Mouse (Mus musculus) right cerebral cortex, adult 18-20 months (tissue): ENCODE results near the gene Gm7534.

Experiments
- DNase-seq: peaks from one replicate; pipeline ENCODE4 v3.0.0; 2022; ENCODE audit warnings: mixed read lengths

Gm7534 gene

DNA sequence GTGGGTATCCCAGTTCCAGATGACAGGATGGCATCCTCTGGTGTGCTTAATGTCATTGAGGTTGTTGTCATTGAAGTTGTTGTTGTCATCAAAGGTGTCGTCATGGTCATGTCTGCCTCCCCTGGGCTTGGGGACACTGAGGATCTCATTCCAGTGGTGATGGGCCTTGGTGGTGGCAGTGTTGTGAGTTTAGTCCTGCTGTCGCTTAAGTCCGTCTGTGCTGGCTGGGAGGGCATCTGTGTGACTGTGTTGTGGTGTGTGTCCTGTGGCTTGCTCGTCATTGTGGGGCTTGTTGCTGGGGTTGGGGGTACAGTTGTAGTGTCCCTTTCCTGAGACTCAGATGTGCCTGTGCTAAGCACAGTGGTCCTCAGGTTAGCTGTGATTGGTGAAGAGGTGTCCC lies at the start of gene Gm7534:
TSS of gene Gm7534 (minus strand) at position 101 of the 400 bp plus-strand sequence.
- no peak for DNase-seq

DNA sequence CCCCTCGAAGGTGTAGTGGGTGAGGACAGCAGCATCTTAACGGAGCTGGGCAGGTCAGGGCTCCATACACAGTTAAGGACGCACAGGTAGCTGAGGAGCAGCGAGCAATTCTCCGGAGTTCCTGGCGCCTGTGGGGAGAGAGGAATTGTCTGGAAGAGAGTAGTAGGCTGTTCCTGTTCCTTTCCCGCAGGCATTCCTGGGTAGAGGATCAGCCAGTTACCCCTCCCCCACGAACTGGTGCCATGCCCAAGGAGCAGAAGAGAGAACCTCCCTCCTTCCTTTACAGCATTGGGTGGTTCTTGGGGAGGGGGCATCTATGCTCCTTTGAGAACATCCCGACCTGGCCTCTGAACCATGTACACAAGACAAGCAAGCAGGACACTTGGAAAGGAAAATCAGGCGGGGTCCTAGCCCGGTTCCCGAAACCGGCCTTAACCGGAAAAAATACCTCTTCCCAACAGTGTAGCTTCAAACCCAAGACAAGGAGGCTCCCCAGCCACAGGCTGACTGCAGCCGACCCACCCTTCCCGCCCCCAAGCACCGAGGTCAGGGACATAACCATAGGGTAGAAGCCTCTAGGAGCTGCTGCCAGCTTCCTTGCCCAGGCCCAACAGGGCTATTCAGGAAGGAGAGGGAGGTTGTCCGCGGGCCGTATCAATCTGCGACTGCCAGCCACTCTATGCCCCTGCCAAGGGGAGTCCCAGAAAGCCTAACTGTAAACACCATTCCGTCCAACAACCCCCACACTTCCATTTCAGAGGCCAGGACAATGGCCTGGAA lies 49.5 kb upstream of the Gm7534 start:
- DNase-seq, result no peak

DNA sequence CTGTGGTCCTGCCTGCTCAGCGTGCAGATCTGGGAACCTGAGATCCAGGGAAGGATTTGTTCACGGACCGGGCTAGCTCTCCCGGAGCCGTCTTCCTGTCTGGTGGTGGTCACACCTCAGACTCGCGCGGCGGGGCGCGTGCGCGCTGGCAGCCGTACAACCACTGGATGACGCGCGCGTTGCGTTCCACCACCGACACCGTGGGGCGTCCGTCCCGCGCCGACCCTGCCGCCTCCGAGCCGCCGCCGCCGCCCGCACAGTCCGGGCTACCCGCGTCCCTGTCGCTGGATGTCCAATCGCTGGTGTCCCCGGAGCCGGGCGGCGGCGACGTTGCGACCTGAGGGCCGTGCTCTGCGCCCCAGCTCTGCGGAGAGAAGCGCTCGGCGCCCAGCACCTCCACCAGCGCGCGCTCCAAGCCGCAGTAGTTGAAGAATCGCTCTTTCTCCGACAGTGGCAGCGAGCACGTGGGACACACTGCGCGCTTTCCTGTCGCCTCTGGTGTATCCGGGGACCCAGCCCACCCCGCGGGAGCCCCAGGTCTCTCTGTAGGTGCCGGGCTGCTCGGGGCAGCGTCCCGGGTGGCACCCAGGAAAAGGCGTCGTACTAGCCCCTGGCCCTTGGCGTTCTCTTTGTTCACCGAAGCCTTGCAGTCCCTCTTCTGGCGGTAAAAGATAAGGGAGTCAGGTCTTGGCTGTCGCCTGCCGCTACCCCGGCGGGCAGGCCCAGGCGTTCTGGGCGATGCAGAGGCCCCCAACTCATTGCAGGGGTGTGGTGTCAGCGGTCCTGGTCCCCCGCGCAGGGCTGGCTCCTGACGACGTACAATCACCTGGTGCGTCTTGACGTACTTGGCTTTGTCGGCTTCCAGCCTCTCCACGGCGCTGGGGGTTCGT lies 48.7 kb upstream of the Gm7534 start:
- DNase-seq, result peak; percentile 48

DNA sequence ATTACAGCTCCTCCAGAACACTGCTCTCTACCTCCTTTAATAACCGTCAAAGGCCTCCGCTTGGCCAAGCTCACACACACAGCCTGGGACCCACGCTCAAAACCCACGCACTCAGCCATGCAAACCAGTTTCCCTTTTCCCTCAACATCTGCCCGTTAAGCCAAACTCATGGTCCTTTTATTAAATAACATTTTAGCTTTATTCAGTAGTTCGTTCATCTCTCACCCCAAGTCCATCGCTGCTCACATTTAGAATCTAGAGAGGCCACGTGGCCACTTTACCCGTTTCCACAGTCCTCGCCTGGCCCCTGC lies 48.1 kb upstream of the Gm7534 start:
- DNase-seq, result peak; percentile 34

DNA sequence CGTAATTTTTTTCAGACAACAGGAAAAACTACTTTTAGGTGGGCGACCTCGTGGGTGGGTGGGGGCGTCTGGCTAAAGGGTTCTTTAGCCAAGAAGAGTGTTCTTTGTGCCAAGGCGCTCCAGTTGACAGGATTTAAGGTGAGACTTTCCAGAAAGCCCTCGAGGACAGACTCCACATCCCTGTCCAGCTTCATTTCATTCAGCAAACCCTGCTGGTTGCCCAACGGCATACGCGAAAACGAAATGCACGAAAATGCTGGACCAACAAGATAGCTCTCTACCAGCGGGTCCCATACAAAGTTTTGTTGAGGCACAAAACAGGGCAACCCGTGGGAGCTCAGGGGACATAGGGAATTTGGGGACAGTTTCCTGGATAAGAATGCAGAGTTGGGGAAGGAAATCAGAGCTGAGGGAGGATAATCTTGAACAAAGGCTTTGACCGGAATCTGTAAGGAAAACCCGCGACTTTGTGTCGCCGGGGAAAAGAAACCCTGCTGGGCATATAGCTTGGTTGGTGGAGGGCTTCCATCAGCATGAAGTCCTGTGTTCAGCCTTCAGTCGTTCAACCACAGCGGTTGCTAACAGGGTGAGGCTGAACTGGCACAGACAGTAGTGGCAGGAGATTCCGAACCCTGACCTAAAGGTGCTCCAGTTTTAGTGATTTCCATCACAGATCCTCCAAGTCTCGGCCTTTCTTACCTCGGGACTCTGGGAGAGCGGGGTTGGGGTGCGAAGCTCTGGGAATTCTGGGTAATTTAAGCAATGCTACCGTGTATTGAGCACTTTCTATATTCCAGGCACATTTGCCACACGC lies 47.5 kb upstream of the Gm7534 start:
- DNase-seq, result no peak

DNA sequence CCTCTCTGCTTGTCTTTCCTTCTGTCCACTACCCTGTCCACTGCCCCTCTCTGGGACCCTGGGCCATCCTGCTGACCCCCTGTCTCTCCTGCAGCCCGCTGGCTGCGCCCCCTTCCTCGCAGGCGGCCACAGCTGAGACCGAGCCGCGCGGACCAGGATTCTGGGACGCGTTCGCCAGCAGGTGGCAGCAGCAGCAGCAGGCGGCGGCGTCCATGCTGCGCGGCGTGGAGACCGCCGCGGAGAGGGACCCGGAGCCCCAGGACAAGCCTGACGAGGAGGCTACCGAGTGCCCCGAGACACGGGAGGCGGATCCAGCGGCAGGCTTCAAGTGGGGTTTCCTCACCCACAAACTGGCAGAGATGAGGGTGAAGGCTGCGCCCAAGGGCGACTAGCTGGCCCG lies 46.8 kb upstream of the Gm7534 start:
- DNase-seq, result peak; percentile 60

DNA sequence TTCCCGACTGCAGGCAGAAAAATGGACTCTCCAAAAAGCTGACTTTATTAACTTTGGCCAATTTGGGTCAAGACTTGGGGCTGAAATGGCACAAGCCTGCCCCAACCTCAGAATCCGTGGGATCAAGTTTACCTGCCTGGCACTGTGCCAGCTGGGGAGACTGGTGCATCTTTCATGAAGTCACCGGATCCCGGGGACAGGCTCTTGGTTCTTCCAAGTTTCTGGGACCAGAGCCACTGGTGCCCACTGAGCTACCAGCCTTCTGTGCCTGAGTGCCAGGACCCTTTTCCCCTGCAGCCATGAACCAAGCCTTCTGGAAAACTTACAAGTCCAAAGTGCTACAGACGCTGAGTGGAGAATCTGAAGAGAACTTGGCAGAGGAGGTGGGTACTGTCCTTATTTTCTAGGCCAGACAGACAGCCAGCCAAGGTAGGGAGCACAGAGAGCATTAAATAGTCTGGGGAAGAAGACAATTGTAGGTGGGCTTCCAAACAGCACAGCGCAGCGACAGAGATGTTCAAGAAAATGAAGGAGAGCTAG lies 44.0 kb upstream of the Gm7534 start, which contains the start of gene Gm30191:
TSS of gene Gm30191 (plus strand) at position 217 of the 540 bp plus-strand sequence.
- no peak for DNase-seq

DNA sequence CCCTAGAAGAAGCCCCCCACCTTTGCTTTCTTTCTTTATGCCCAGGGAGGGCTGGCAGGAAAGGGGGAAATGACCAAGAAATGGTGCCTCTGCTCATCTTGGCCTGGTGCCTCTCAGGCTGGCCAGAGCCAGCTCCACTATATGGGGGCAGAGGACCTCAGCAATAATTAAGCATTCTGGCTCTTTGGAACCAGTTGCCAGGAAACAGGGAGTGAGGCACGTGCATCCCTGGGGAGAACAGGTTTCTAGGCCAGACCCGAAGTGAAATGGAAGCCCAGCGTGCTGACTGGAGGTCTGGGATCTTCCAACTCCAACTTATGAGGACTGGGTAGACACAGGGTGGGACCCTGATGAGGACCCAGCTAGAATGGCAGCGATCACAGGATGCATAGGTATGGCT lies 43.5 kb upstream of the Gm7534 start:
- no peak for DNase-seq

DNA sequence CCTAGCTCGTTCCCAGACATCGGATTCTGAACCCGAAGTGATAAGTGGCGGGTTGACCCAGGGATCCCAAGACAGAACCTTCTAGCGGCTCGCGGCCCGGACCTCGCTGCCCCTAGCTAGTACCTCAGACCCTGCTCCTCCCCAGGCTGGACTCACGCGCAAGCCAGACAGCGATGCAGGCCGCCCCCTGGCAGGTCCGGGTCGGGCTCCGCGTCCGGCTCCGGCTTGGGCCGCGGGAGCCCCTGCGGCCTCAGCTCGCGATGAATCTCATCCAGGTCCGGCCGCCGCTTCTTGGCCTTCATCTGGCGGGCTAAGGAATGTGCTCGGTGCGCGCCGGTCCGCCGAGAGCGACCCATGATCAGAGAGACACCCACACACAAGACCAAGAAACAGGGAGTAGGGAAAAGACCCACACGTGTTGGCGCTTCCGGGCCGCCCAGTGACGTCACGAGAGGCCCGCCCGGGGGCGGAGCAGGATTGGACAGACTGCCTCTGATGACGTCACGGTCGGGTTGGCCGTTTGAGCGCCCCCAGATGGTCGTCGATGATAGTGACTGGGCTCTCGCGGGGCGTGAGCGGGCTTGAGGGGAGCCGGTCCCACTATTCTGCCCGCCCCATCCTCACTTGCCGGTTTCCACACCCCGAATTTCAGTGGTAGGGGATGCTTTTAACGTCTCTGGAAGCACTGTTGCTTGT lies 42.5 kb upstream of the Gm7534 start, which contains the start of gene Zfp593:
TSS of gene Zfp593 (minus strand) at position 445 of the 696 bp plus-strand sequence.
- DNase-seq, result peak; percentile 95

DNA sequence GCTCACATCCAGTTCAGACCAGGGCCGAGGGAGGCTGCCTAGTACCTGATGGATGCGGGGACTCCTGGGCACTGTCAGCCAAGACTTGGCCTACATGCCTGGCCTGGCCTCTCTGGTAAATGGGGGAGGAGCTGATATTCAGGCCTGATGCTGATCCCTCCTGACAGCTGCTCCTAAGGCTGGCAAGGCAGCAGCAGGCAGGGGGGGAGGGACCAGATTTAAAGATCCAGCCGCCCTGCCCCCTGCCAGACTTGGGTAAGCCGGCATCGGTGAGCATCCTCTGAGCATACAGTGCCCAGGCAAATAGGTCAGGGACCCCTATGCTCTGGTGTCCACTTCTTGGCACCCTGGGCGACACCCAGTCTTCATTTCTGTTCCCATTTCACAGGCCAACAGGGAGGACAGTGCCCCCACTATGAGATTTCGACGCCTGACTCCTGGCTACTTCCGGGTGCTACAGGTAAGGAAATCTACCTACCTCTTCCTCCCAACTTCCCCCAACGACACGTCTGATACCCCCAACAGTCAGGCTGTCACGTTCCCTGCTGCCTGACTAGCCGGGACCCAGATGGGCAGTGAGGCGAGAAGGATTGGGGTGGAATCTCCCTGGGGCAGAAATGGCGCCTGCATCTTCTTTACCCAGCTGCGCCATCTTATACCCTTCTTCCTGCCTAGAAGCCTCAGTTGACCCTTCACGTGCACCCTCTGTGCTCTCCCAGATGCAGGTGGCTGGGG lies 40.9 kb upstream of the Gm7534 start, which contains the start of gene E130218I03Rik:
TSS of gene E130218I03Rik (plus strand) at position 147 of the 735 bp plus-strand sequence.
- DNase-seq, result no peak

DNA sequence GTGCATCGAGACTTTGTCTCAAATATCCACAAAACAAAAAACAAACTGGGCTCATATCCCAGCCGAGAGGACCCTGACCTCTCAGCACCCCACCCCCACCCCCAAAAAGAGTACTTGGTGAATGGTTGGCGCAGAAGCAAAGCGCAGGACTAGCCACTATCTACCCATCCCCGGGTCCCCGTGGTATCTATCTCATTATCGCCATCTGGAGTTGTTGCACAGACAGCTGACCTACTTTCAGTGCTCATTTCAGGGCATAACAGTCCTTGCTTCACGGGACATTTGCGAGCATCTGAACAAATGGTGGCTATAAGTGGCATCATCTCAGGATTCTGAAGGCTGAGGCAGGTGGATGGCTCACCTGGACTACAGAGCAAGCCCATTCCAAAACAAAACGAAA lies 35.9 kb upstream of the Gm7534 start:
- no peak for DNase-seq

DNA sequence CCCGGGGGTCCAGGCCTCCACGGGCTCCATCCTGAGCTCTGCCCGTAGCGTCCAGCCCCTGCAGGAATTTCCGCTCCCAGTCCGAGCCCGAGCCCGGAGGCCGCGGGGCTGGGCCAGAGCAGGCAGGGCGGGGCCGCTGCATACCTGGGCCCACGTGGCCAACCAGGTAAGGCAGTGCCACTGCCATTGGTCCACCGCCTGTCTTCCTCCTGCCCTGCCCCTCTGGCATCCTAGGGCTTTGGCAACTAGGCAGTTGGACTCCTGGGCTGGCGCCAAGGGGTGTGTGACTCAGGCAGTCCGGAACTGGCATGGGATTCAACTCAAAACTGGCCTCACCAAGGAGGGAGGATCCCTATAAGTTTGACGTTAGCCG lies 35.5 kb upstream of the Gm7534 start, which contains the start of gene Cnksr1:
TSS of gene Cnksr1 (minus strand) at position 121 of the 373 bp plus-strand sequence.
- no peak for DNase-seq

DNA sequence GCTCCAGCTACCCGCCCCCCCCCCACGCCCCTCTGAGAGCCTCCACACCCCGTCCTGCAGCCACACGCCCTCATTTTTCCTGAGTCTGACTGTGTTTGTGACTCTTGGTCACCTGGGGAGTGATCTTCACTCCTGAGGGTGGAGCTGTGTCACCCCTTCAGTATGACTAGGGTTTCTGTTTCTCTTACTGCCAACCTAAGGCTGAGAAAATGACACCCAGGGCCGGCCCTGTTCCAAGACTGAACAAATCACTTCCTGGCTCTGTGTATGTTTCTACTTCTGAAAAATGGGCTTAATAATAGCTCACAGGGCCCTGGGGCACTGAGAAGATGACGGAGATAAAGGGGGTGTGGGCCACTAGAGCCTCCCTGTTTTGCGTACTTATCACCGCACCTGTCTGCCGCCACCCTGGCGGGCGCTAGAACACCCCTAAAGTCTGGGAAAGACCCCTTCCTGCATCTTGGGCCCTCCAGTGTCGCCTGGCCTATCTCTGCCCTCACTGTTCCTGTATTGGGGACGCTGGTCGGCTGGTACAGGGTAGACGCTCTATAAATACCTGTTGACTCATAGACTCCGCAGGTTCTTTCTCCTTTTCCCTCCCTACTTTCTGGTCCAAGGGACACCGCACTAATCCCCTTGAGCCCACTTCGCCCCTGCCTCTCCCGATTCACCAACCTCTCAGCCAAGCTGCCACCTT lies 34.9 kb upstream of the Gm7534 start:
- no peak for DNase-seq

DNA sequence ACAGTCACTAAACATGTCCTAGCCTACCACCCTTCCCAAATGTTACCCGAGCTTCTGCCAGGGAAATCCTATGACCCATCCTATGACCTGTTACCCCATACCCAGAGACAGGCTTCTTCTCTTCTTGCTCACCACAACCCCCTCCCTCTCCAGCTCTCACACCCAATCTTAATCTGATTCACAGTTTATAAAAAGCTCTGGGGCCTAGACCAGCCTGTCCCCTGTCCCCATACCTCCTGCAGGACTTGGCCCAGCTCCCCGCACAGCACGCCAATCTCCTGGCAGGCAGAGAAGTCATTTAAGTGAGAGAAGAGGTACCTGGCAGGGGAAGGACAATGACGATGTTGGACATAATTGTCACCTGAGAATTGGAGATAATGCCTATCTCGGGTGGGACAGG lies 32.1 kb upstream of the Gm7534 start:
- no peak for DNase-seq

DNA sequence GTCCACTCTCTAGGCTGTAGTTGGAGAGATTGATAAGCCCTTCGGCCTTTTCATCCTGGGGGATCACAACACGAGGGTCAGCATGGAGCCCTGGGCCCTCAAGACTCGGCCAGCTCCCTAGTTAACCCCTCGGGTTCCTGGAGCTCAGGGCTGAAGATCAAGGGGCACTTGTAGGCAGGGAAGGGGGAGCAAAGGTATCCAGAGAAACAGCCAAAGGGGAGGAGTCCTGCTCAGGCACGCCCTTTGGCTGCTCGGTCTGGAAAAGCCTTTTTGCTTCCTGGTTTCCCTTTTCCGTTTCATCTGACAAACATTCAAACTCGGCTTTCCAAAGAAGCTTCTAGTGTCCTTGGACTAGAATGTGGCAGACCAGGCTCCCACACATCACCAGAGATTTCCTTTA lies 27.6 kb upstream of the Gm7534 start:
- DNase-seq, result no peak

DNA sequence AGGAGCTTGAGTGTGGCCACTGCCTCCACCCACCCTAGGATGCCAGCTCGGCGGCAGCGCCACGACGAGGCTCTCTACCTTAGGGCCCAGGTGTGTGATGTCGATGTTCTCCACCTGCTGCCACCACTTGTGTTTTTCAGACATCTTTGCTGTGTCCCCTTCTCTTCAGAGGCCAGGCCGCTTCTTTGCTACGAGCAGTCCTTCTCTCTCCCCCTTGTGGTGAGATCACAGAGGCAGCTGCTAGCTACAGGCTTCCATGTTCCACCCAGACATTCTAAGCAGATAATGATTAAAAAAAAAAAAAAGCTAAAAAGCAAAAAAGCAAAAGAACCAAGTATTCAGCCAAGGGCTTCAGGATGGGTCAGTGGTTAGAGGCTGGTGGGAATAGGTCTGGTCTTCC lies 24.4 kb upstream of the Gm7534 start, which contains the start of gene Catsper4:
TSS of gene Catsper4 (minus strand) at position 190 of the 400 bp plus-strand sequence.
- no peak for DNase-seq

DNA sequence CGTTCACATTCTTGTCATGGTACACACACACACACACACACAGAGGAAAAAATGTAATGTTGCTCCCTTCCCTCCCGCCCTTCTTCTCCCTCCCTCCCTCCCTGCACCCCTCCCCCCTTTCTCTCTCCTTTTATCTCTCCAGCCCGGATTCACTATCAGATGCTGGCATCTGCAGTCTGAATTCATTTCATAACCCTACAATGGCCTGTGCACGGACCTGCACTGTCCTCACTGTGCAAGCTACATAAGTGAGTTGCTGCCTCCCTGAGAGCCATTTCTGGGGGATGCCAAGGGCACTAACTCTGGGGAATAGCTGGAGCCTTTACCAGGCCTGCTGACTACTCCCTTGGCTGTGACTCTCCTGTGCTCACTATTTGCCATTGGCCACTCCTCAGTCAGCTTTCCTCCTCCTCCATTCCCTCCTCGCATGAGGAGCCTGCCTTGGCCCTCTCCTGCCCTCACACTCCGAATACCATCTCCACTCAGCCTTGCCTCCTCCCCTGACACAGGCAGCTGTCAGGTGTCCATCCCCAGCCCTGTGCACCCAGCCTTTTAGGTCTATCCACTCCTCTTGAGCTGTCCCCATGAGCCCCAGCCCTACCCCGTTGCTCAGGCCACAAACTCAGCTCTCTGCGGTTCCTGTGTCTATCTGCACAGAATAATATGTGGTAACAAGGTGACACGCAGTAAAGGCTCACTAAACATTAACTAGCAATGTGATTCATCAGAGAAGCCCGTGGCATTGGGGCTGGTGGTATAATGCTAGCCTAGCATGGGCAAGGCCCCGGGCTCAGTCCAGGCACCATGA lies 20.2 kb upstream of the Gm7534 start:
- no peak for DNase-seq

DNA sequence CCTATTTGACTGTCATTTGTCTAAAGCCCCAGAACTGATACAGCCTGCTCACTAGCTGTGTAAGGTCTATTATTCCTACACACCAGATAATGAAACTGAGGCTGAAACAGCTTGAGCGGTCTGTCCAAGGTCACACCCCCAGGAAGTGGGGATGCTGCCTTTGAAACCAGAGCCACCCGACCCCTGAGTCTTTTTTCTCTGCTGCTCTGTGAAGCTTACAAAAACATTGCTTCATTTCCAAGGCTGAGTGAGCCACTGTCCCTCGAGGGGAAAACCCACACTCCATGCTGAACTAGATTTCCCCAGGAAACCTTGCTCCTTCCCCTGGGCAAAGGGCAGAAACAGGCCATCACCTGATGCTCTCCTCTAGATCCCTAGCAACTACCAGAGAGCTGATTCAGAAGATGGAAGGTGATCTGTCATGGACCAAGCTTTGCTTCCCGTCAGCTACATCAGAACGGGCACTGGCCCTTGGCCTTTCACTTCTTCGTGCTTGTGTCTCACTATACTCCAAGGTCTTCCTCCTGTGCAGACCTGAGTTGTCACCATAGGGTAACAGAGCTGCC lies 3.8 kb upstream of the Gm7534 start:
- no peak for DNase-seq

DNA sequence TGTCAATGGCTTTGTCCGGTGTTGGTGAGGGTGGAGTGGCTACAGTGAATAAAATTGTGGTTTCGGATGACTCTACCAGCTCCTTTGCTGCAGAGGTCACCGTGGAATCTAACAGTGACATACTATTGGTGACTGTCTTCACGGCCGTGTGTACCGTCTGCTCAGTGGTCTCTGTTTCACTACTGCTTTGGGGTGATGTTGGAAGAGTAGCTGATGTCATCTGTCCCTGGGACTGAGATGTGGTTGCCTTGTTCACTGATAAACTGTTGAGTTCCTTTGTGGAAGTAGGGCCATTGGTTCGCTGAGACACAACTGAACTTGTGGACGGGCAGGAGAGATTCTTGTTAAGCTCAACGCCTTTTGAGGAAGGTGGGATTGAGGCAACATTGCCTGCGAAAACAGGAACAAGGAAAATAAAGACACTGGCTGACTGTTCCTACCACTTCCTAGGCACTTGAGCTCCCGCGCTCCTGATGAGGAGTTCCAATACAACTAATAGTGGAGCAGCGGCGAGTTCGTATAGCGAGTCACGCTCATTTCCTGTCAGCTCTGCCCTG lies 614 bp upstream of the Gm7534 start:
- no peak for DNase-seq
